Mouse (Mus musculus) testis, postnatal 14 days (tissue): Measurements from ENCODE around the gene Slc10a4.

Source experiments
- DNase-seq: peaks from one replicate; pipeline ENCODE4 v3.0.0; 2021; ENCODE audit warnings: low spot score

Gene Slc10a4

GRCm38 (mm10) chr5:73014745-73015144 is 8.1 kb downstream of the Slc10a4 start:
- no peak for DNase-seq

- no peak for DNase-seq
These were observed 17.1 kb downstream of the Slc10a4 start for GRCm38 (mm10) chr5:73023801-73024200.

DNA sequence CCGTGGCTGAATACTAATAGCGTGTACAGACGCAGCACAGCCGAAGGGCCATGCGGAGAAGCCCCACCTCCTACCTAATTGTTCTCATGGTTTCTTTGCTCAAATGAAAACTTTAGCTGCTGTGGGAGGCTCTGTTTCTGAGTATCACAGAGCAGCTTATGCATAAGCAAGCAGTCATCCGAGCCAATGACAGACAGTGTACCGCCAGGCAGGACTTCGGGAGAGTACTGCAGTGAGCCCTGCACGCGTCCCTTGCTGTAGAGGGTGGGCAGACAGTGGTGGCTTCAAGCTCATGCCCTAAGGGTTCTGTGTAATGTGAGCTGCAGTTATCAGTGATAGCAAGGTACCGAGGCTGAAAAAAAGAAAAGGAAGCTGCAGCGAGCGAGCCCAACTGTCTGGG is 22.0 kb downstream of the Slc10a4 start:
- no peak for DNase-seq

DNA sequence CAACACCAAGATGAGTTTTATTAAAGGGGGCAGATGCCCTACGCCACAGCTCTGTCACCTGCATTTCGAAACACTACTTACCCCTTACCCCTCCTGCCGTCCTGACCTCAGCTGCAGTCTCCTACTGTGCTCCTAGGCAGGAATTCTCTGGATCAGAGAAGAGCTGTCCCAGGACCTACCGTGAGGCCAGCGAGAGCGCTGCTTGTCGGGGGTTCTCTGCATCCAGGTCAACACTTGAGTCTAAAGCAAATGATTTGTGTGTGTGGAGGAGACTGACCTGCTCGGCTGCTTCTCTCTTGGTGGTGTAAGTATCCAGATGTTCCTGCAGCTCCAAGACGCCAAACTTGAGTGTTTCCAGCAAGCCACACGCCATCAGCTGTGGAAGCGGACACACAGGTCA is 25.8 kb downstream of the Slc10a4 start:
- no peak for DNase-seq

GRCm38 (mm10) chr5:73044055-73044454 is 37.4 kb downstream of the Slc10a4 start:
- no peak for DNase-seq

DNA sequence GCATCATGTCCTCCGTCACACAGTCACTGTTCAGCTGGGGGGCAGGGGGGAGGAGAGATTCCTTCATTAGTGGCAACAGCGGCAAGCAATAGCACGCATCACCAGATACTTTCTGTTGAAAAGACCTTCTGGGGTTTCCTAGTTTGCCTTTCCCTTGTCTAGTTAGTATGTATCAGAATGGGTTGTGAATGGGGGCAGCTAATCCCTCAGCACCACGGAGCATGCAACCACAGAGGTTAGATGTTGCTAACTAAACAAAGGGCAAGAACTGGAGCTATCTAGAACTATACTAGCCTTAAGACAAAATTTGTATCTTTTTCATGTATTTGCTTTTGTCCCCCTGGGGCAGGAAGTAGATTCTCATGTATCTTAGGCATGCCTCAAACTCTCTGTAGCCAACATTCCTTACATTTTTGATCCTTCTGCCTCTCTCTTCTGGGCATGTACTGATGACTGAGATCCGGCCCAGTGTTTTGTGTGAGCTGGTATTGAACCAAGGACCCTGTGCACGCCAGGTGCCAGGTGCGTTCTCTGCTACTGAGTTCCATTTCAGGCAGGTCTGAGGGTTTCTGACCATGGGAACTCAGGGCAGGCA is 41.1 kb downstream of the Slc10a4 start:
- DNase-seq = peak; percentile 61

DNA sequence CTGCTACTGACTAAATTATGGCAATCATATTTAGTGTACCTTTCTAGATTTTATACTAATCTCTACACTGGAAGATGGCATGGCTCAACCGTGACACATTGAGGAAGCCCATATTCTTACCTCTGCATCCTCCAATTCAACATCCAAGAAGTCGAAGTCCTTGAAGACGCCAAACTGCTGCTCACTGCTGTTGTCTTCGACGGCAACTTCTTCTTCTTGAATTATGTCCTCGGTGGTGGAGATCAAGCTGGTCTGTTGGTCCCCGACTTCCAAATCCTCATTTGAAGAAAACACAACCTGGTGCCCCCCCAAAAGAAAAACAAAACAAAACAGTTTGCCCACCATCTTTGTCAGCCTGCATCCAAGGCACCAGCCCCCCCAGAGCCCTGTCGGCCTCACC is 47.2 kb downstream of the Slc10a4 start:
- DNase-seq = no peak

GRCm38 (mm10) chr5:73056457-73056856 is 49.8 kb downstream of the Slc10a4 start:
- no peak for DNase-seq

GRCm38 (mm10) chr5:73056937-73057336 is 50.3 kb downstream of the Slc10a4 start:
- no peak for DNase-seq

GRCm38 (mm10) chr5:73061506-73062155 is 54.9 kb downstream of the Slc10a4 start:
- DNase-seq = no peak
